Mouse (Mus musculus) layer of hippocampus, adult 18-20 months (tissue): ENCODE data around the gene Rps6kb2. TPM values are rescaled to one million over a fixed set of nuclear protein-coding genes. Genes with fewer than 3 reads are reported as not detected.
A peak's percentile ranks its signal among the peaks of the same experiment; 100 is the strongest.

ENCODE experiments used
- DNase-seq, 2 experiments: peaks; one replicate each; pipeline ENCODE4 v3.0.0; 2022; ENCODE audit warnings: low spot score in 2 of 2
- total RNA-seq, 2 experiments: library from RNA; stranded (reverse); gene quantifications; 2 replicates each; pipeline ENCODE4 v1.2.3; 2021

Gene Rps6kb2
- total RNA-seq, 2 experiments from 2014 or later: 32.7 to 38.3 TPM

DNA sequence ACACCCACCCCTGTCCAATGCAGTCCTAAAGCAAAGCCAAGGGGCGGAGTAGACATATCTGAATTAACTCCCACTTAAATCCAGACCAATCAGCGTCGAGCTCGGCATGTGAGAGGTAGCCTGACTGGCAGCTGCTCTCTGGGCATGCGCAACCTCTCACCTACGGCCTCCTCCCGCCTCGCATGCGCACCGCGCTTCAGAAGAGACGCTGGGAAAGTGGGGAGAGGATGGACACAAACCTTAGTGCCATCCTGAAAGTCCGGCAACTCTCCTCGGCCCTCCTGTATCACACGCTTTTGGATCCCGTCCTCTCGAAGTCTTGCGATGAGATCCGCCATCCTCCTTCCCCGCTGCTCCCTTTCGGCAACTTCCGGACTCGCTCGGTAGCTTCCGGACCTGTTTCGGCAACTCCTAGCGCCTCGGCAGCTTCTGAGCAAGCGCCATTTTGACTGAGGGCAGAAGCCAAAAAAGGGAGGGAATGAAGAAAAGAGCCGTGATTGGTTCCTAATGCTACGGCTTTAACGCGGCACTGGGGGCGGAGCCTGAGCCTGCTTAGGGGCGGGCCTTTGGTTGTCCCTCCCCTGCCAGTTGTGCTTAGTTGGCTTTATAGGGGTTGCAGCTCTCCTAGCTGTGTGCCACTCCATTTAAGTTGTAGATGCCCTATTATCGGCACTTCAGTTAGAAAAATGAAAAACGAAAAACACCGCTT, 41.9 kb downstream of the Rps6kb2 start:
- peak; percentile 96 to 99 for DNase-seq

DNA sequence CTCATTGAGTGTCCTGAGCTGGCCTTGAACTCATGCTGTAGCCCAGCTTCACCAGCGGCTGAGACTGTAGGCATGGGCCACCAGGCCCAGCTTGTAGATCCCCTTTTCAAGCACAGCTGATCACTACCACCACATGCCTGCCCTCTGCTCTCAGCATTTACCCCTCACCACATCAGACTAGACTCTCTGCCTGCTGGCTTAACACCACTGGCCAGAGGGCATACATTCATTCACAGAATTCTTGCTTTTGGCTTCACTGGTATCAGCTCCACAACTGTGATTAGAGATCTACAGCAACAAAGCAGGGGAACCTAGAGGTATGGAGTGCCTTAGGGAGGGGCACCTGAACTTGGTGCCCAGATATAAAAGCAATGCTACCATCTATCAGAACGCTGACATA, 42.7 kb downstream of the Rps6kb2 start:
- no peak for DNase-seq

GRCm38 (mm10) chr19:4119716-4120487, 43.3 kb downstream of the Rps6kb2 start:
- DNase-seq: no peak

DNA sequence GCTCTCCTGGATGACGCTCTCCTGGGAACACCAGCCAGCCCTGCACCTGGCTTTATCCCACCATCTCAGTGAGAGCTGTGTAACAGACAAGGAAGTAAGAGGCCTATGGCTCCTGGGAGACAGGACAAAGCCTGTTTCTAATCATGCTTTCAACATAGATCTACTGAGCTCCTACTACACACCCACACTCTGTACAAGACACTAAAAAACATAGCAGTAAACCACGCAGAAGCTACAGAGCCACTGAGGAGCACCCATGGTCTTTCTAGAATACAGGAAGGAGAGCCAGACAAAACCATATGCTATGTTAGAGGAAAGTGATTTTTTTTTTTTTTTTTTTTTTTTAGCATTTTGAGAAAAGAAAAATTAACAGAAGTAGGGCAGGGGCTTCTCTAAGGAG, 44.8 kb downstream of the Rps6kb2 start:
- DNase-seq: no peak

GRCm38 (mm10) chr19:4117006-4117405, 46.1 kb downstream of the Rps6kb2 start:
- no peak for DNase-seq

GRCm38 (mm10) chr19:4115816-4116215, 47.3 kb downstream of the Rps6kb2 start:
- no peak for DNase-seq

- no peak for DNase-seq
Observed at GRCm38 (mm10) chr19:4115144-4115543, 48.0 kb downstream of the Rps6kb2 start.

DNA sequence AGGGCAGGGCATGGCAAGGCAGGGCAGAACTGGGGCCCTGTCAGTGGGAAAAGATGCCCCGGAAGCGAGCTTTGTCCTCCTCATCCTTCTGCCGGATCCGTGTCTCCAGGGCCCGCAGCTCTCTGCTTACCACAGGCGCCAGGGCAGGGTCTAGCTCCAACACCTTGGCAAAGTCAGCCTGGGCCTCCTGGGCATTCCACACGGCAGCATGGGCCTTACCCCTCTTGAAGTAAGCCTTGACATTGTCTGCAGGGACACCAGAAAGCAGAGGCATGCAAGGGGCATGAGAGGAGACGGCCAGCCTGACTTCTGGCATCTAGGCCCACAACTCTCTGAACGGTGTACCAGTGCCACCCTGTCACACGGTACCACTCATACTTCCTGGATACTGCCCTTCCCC, 48.6 kb downstream of the Rps6kb2 start:
- no peak for DNase-seq

DNA sequence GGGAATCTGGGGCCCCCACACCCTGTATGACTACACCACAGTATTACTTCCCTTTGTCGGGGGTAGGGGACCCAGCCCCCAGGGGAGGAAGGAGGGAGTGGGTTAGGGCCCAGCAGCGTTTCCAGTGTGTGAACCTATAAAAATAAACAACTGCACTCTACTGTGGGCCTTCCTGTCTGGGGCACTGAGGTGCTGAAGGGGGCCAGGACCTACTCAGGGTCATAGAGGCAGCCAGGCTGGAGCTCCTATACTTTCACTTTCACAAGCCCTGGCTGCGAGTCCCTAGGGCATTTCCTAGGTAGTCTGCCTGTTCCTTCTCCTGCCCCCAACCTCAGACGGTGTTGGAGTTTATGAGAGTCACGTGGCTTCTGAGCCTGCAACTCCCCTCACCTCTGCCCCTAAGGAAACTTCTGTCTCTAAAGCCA, 49.3 kb downstream of the Rps6kb2 start:
- DNase-seq: no peak

- DNase-seq: peak; percentile 80 to 88
Observed at GRCm38 (mm10) chr19:4113186-4113805, 49.9 kb downstream of the Rps6kb2 start.

DNA sequence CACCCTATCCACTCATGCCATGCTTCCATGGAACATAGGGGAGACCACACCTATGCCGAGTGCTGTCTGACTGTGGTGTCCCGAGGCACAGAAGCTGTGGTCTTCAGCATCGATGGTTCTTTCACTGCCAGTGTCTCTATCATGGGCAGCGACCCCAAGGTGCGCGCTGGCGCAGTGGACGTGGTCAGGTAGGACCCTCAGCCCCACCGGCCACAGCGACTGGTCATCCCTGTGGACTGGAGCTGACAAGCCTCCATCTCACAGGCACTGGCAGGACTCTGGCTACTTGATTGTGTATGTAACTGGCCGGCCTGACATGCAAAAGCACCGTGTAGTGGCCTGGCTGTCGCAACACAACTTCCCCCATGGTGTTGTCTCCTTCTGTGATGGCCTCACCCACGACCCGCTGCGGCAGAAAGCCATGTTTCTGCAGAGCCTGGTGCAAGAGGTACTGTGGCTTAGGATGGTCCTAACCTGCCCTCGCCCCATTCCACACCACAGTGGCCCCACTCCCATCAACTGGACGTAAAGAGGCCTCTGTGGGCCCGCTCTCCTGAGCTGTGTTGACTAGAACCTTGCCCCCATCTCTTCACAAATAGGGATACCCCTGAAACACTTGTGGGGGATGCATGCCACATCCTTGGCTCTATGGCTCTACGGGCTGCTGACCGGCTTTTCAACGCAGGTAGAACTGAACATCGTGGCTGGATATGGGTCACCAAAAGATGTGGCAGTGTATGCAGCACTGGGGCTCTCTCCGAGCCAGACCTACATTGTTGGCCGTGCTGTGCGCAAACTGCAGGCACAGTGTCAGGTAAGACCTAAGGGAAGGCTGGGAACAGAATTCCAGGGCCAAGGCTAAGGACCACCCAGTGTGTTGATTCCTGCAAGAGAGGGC, 50.8 kb downstream of the Rps6kb2 start:
- DNase-seq: no peak

DNA sequence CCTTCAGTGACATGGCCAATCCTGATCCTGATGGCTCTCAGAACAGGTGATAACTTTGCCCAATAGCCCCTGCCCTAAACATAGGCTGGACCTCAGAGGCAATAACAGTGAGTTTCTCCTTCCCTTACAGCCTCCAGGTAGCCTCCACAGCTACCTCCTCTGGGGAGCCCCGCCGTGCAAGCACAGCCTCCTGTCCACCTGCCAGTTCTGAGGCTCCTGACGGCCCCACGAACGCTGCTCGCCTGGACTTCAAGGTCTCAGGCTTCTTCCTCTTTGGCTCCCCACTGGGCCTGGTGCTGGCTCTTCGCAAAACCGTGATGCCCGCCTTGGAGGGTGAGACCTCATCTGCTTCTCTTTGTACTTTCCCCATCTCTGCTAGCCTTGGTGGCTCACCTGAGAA, 54.6 kb downstream of the Rps6kb2 start:
- no peak for DNase-seq

GRCm38 (mm10) chr19:4106654-4107053, 56.5 kb downstream of the Rps6kb2 start:
- DNase-seq: no peak

GRCm38 (mm10) chr19:4104675-4105194, 58.4 kb downstream of the Rps6kb2 start:
- DNase-seq: no peak

Other genes with a start within 250 kb of the Rps6kb2 start
- 1 to 10 TPM; 3.2 to 3.5 TPM for gene Aldh3b1, start 233.5 kb downstream of the Rps6kb2 start, total RNA-seq
- 10 to 100 TPM; 13.6 to 15.9 TPM for gene Unc93b1, start 228.2 kb downstream of the Rps6kb2 start, total RNA-seq
- not detected for gene Aldh3b3, start 204.7 kb downstream of the Rps6kb2 start, total RNA-seq
- under 1 TPM; 0.53 to 0.99 TPM for gene Aldh3b2, start 191.0 kb downstream of the Rps6kb2 start, total RNA-seq
- gene Acy3, start 176.8 kb downstream of the Rps6kb2 start, total RNA-seq: 1 to 10 TPM; 2.1 to 2.6 TPM
- not detected for gene Tbx10, start 170.6 kb downstream of the Rps6kb2 start, total RNA-seq
- 10 to 100 TPM in 1 of 2 experiments, 1 to 10 TPM in 1; 9.5 to 10.1 TPM for gene Nudt8, start 162.8 kb downstream of the Rps6kb2 start, total RNA-seq
- 1 to 10 TPM in 1 of 2 experiments, under 1 TPM in 1; 0.97 to 1.3 TPM for gene Gm49405, start 162.7 kb downstream of the Rps6kb2 start, total RNA-seq
- 1 to 10 TPM; 2.9 to 3.2 TPM for gene Doc2g, start 160.0 kb downstream of the Rps6kb2 start, total RNA-seq
- gene Ndufv1, start 150.5 kb downstream of the Rps6kb2 start, total RNA-seq: 100 to 1,000 TPM; 257 TPM
- 100 to 1,000 TPM; 455 to 471 TPM for gene Gstp1, start 125.4 kb downstream of the Rps6kb2 start, total RNA-seq
- gene Gstp2, start 117.3 kb downstream of the Rps6kb2 start, total RNA-seq: 10 to 100 TPM; 44.0 to 76.5 TPM
- not detected for gene Gstp3, start 103.8 kb downstream of the Rps6kb2 start, total RNA-seq
- gene Cabp2, start 81.8 kb downstream of the Rps6kb2 start, total RNA-seq: not detected
- gene Cdk2ap2, start 66.2 kb downstream of the Rps6kb2 start, total RNA-seq: 10 to 100 TPM; 36.2 to 38.7 TPM
- gene Pitpnm1, start 63.4 kb downstream of the Rps6kb2 start, total RNA-seq: 100 to 1,000 TPM; 174 to 181 TPM
- gene Aip, start 37.5 kb downstream of the Rps6kb2 start, total RNA-seq: 100 to 1,000 TPM; 121 to 140 TPM
- gene Gpr152, start 23.6 kb downstream of the Rps6kb2 start, total RNA-seq: not detected
- under 1 TPM; 0.22 to 0.30 TPM for gene Cabp4, start 19.3 kb downstream of the Rps6kb2 start, total RNA-seq
- 10 to 100 TPM; 77.0 to 97.3 TPM for gene Coro1b, start 14.7 kb downstream of the Rps6kb2 start, total RNA-seq
- 1 to 10 TPM; 1.6 to 2.5 TPM for gene Ptprcap, start 9.8 kb downstream of the Rps6kb2 start, total RNA-seq
- 1 to 10 TPM; 6.3 to 7.1 TPM for gene Carns1, start 12.1 kb upstream of the Rps6kb2 start, total RNA-seq
- gene Tbc1d10c, start 27.9 kb upstream of the Rps6kb2 start, total RNA-seq: 1 to 10 TPM in 1 of 2 experiments, under 1 TPM in 1; 0.52 to 1.0 TPM
- 100 to 1,000 TPM; 268 TPM for gene Ppp1ca, start 28.7 kb upstream of the Rps6kb2 start, total RNA-seq
- gene Rad9a, start 38.3 kb upstream of the Rps6kb2 start, total RNA-seq: 1 to 10 TPM; 7.9 to 9.6 TPM
- under 1 TPM; 0.38 to 0.57 TPM for gene Clcf1, start 50.9 kb upstream of the Rps6kb2 start, total RNA-seq
- gene AC109138.7, start 51.0 kb upstream of the Rps6kb2 start, total RNA-seq: not detected
- 10 to 100 TPM; 14.4 to 16.5 TPM for gene Pold4, start 68.5 kb upstream of the Rps6kb2 start, total RNA-seq
- 10 to 100 TPM; 49.5 to 49.6 TPM for gene Ssh3, start 105.8 kb upstream of the Rps6kb2 start, total RNA-seq
- gene Ankrd13d, start 119.8 kb upstream of the Rps6kb2 start, total RNA-seq: 10 to 100 TPM; 58.5 to 59.2 TPM
- gene Grk2, start 142.9 kb upstream of the Rps6kb2 start, total RNA-seq: 100 to 1,000 TPM; 184 to 192 TPM
- 10 to 100 TPM; 74.2 to 88.4 TPM for gene Kdm2a, start 234.9 kb upstream of the Rps6kb2 start, total RNA-seq